Mouse (Mus musculus) lung, embryonic 15.5 days (tissue): Measurements from ENCODE around the gene St8sia6. TPM values are rescaled to one million over a fixed set of nuclear protein-coding genes. Genes with fewer than 3 reads are reported as not detected.

ENCODE experiments used
- ATAC-seq: fragments of 200-750 bp; cut with Nextera tagmentation; 2 replicates; pipeline ENCODE4 v1.8.0; 2017; ENCODE audit warnings: moderate number of reproducible peaks, borderline replicate concordance; ENCODE audit not compliant: low FRiP score, low TSS enrichment; ENCODE audit errors: extremely low read depth
- H3K27ac ChIP-seq: fragments of 300-500 bp; sonication (generic); 2 replicates; pipeline ENCODE4 v1.5.1; 2015; ENCODE audit warnings: moderate library complexity, mild to moderate bottlenecking, inconsistent platforms
- H3K27me3 ChIP-seq: fragments of 300-500 bp; sonication (generic); 2 replicates; pipeline ENCODE4 v1.6.1; 2015; ENCODE audit warnings: inconsistent platforms
- H3K36me3 ChIP-seq: fragments of 300-500 bp; sonication (generic); 2 replicates; pipeline ENCODE4 v1.6.1; 2015; ENCODE audit warnings: inconsistent platforms
- H3K4me1 ChIP-seq: fragments of 300-500 bp; sonication (generic); 2 replicates; pipeline ENCODE4 v1.6.1; 2015; ENCODE audit warnings: inconsistent platforms
- H3K4me2 ChIP-seq: fragments of 300-500 bp; sonication (generic); 2 replicates; pipeline ENCODE4 v1.6.1; 2015; ENCODE audit warnings: inconsistent platforms, mild to moderate bottlenecking, moderate library complexity
- H3K4me3 ChIP-seq: fragments of 300-500 bp; sonication (generic); 2 replicates; pipeline ENCODE4 v1.5.1; 2015; ENCODE audit warnings: mild to moderate bottlenecking, inconsistent platforms
- H3K9ac ChIP-seq: fragments of 300-500 bp; sonication (generic); 2 replicates; pipeline ENCODE4 v1.6.1; 2015; ENCODE audit warnings: inconsistent platforms
- H3K9me3 ChIP-seq: fragments of 300-500 bp; sonication (generic); 2 replicates; pipeline ENCODE4 v1.6.1; 2016; ENCODE audit warnings: inconsistent platforms
- WGBS: fragments of 180-500 bp; shearing (Covaris S2); methylation state at CpG from one replicate; pipeline ENCODE4 v1.1.7; 2015; 5-methylcytosine and 5-hydroxymethylcytosine counted together
- polyA plus RNA-seq: library from polyadenylated mRNA; unstranded; fragments of >200 nt; fragmentation: Nextera tagmentation; extraction: Ambion mirVana; gene quantifications from 2 replicates; pipeline ENCODE4 v1.2.1, GENCODE M21; 2015

St8sia6 gene
- 2.7 and 2.9 TPM in 2 replicates for polyA plus RNA-seq

GRCm38 (mm10) chr2:13793969-13794363 lies at the start of gene St8sia6:
Gene St8sia6, minus strand, starts transcription at chr2:13794064.
- H3K9ac ChIP-seq, result peak within 1 kb of the TSS; percentile 38
- H3K4me2 ChIP-seq, result peak within 1 kb of the TSS; percentile 99
- H3K4me1 ChIP-seq, result peaks cover 5% of the 10 kb centered on the region
- H3K9me3 ChIP-seq, result no peaks in the 10 kb centered on the region
- H3K27ac ChIP-seq, result no peak within 1 kb of the TSS
- H3K36me3 ChIP-seq, result no peaks in the 10 kb centered on the region
- peak within 1 kb of the TSS; percentile 51 for H3K4me3 ChIP-seq
- ATAC-seq, result no peak
- WGBS, result 53% methylated on average over 8 of the region's 8 CpGs
- H3K27me3 ChIP-seq, result peaks cover 31% of the 10 kb centered on the region

DNA sequence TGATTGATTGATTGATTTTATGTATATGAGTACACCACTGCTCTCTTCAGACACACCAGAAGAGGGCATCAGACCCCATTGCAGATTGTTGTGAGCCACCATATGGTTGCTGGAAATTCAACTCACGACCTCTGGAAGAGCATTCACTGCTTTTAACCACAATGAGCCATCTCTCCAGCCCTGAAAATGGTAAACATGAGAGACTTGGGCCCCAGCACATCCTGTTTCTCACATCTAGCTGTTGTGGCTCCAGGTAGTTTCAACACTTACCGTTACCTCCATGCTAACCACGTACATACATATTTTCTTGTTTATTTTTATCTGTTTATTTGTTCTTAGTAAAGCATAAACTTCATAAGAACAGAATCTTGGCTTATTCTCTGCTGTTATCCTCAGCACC lies 42.4 kb upstream of the St8sia6 start:
- Histone ChIP-seq H3K27me3 (no peaks in the 10 kb centered on the region), H3K4me3 (no peak overlapping the region), H3K4me2 (no peak overlapping the region), H3K9ac (no peak overlapping the region), H3K27ac (no peak overlapping the region), H3K36me3 (no peaks in the 10 kb centered on the region), H3K4me1 (no peaks in the 10 kb centered on the region), H3K9me3 (no peaks in the 10 kb centered on the region)
- 68% methylated on average over 3 of the region's 3 CpGs for WGBS
- ATAC-seq, result no peak

DNA sequence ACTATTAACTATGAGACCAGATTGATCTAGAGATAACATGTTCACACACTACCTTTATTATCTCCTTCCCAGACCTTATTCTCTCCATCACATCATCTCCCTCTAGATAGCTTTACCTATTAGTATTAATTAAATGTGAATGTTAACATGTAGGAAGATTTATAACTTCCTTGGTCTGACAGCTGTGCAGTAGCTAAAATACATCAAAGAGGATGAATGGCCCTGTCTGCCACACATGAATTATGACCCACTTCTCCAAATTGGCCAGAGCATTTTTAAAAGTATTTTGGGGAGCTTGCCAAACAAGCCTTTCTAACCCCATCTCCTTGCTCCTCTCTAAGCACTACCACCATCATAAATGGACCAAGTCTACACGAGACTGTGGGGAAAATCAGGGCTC lies 41.1 kb upstream of the St8sia6 start:
- Histone ChIP-seq H3K4me3 (no peak overlapping the region), H3K27ac (no peak overlapping the region), H3K4me2 (no peak overlapping the region), H3K9me3 (no peaks in the 10 kb centered on the region), H3K9ac (no peak overlapping the region), H3K27me3 (no peaks in the 10 kb centered on the region), H3K36me3 (no peaks in the 10 kb centered on the region), H3K4me1 (no peaks in the 10 kb centered on the region)
- WGBS, result 38% methylated on average over 1 of the region's 1 CpGs
- ATAC-seq, result no peak

DNA sequence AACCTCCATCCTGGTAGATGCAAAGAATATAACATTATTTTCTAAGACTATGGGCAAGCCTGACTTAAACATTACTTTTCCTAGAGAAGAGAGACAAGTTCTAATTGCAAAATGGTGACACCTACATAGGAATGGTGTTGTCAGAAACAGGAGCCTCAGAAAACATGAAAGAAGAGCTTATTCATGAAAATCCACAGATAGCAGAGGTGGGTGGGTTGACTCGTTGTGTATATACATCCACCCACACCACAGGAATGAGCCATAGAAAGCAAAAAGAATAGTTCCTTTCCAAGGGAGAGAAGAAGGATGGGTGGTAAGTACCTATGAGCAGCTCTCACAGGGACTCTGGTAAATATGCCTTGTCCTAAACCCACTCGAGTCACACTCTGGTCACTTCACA lies 22.8 kb upstream of the St8sia6 start:
- H3K36me3 ChIP-seq, result no peaks in the 10 kb centered on the region
- WGBS, result 65% methylated on average over 2 of the region's 2 CpGs
- H3K4me3 ChIP-seq, result no peak overlapping the region
- H3K9ac ChIP-seq, result no peak overlapping the region
- no peaks in the 10 kb centered on the region for H3K4me1 ChIP-seq
- H3K9me3 ChIP-seq, result no peaks in the 10 kb centered on the region
- no peak for ATAC-seq
- H3K27ac ChIP-seq, result no peak overlapping the region
- no peak overlapping the region for H3K4me2 ChIP-seq
- no peaks in the 10 kb centered on the region for H3K27me3 ChIP-seq

DNA sequence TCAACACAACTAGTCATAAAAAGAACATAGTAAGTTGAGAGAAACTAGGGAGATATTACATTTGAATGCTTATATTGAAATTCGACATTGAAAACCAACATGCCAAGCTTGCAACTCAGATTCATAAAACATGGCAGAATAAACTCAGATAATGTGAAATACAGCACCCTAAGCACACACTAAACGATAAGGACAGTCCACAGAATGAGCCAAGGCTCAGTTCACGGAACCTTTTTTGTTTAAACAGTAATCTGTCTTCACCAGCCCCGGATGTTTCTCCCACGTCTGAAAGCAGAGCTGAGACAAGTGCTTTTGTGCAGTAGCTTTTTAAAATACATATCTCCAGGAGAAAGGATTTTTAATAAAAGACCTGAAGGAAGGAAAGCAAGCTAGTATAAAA lies 14.7 kb upstream of the St8sia6 start:
- no peak for ATAC-seq
- no peaks in the 10 kb centered on the region for H3K9me3 ChIP-seq
- H3K9ac ChIP-seq, result no peak overlapping the region
- no peaks in the 10 kb centered on the region for H3K4me1 ChIP-seq
- H3K4me3 ChIP-seq, result no peak overlapping the region
- H3K36me3 ChIP-seq, result no peaks in the 10 kb centered on the region
- WGBS, result 18% methylated on average over 5 of the region's 5 CpGs
- no peaks in the 10 kb centered on the region for H3K27me3 ChIP-seq
- no peak overlapping the region for H3K4me2 ChIP-seq
- no peak overlapping the region for H3K27ac ChIP-seq

GRCm38 (mm10) chr2:13808008-13808407 lies 14.1 kb upstream of the St8sia6 start:
- Histone ChIP-seq H3K27me3 (no peaks in the 10 kb centered on the region), H3K9me3 (no peaks in the 10 kb centered on the region), H3K4me2 (no peak overlapping the region), H3K4me3 (no peak overlapping the region), H3K36me3 (no peaks in the 10 kb centered on the region), H3K4me1 (no peaks in the 10 kb centered on the region), H3K27ac (no peak overlapping the region), H3K9ac (no peak overlapping the region)
- WGBS, result 31% methylated on average over 4 of the region's 4 CpGs
- ATAC-seq, result no peak

DNA sequence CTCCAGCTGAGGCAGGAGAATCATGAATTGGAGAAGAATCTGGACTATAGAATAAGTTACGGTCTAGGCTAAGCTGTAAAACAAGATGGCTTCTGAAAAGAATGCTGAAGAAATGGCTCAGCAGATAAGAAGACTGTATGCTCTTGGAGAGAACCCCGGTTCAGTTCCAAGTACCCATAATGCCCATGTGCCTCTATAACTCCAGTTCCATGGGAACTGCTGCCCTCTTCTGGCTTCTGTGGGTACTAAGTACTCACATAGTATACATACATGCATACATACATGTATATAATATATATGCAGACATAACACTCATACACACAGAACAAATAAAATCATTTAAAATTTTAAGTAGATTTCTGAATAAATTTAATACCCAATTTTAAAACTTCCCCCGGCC lies 12.3 kb upstream of the St8sia6 start:
- Histone ChIP-seq H3K36me3 (no peaks in the 10 kb centered on the region), H3K9me3 (no peaks in the 10 kb centered on the region), H3K4me1 (no peaks in the 10 kb centered on the region), H3K4me3 (no peak overlapping the region), H3K4me2 (no peak overlapping the region), H3K27me3 (no peaks in the 10 kb centered on the region), H3K9ac (no peak overlapping the region), H3K27ac (no peak overlapping the region)
- ATAC-seq, result no peak
- 87% methylated on average over 3 of the region's 3 CpGs for WGBS

DNA sequence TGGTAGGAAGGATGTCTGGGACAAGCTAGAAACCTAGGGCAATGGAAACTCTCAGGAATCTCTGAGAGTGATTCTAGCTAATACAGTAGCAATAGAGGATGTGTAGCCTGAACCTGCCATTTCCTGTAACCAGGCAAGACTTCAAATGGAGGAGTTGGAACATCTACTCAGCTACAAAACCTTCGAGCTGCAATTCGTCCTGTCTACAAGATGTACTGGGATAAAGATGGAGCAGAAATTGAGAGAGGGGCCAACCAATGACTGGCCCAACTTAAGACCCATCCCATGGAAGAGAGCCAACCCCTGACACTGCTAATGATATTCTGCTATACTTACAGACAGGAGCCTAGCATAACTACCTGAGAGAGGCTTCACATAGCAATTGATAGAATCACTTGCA lies 6.8 kb upstream of the St8sia6 start:
- ATAC-seq, result no peak
- Histone ChIP-seq H3K9me3 (no peaks in the 10 kb centered on the region), H3K9ac (no peak overlapping the region), H3K27ac (no peak overlapping the region), H3K36me3 (no peaks in the 10 kb centered on the region), H3K4me2 (no peak overlapping the region), H3K27me3 (no peaks in the 10 kb centered on the region), H3K4me3 (no peak overlapping the region), H3K4me1 (no peaks in the 10 kb centered on the region)
- 78% methylated on average over 2 of the region's 2 CpGs for WGBS

- Histone ChIP-seq H3K9ac (no peak overlapping the region), H3K36me3 (no peaks in the 10 kb centered on the region), H3K4me2 (peak overlapping the region; percentile 99; the same call in 1 of the 2 replicates), H3K27me3 (peaks cover 31% of the 10 kb centered on the region), H3K4me3 (no peak overlapping the region), H3K27ac (no peak overlapping the region), H3K9me3 (no peaks in the 10 kb centered on the region), H3K4me1 (peaks cover 5% of the 10 kb centered on the region)
- WGBS, result 79% methylated on average over 8 of the region's 8 CpGs
- ATAC-seq, result no peak
Observed at GRCm38 (mm10) chr2:13794446-13794845, 582 bp upstream of the St8sia6 start.

DNA sequence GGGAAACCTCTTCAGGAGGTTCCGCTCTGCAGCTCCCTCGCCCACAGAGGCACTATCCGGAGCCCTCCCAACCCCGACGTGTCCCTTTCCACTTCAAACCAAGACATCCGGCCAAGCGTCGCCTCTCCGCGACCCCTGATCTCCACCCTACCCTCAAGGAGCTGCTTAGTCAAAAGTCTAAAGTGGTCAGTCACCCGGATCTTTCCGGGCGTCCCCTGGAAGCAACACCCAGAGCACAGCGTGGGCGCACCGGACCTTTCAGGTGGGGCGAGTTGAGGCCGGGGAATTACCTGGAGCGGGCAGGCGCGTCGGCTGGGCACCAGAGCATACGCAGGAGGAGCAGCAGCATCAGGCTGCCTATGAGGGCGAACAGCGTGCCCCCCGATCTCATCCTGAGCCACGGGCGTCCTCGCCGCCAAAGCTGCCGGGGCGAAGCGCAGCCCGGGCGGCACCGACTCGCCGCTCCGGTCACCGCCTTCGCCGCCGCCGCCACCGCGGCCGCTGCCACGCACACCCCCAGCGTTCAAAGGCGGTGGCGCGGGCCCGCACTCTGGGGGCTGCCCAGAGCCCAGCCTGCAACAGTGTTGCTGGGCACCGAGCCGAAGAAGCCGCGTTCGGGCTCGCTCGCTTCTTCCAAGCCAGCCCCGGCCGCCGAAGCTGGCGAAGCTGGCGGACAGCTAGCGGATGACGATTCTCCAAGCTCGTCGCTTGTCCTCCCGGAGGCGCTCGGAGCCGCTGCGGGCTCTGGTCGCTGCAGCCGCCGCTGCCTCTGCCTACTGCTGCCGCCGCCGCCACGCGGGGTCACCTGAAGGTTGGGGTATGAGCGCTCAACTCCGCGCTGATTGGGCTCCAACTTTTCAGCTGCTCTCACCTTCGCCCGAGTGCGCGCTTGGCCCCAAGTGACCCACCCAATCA lies 553 bp downstream of the St8sia6 start:
- H3K4me3 ChIP-seq, result peak overlapping the region; percentile 51
- H3K36me3 ChIP-seq, result no peaks in the 10 kb centered on the region
- WGBS, result under 1% methylated on average over 89 of the region's 89 CpGs
- peak overlapping the region; percentile 99 for H3K4me2 ChIP-seq
- H3K9me3 ChIP-seq, result no peaks in the 10 kb centered on the region
- no peak overlapping the region for H3K27ac ChIP-seq
- H3K9ac ChIP-seq, result peak overlapping the region; percentile 38
- peak; percentile 81 for ATAC-seq
- peaks cover 5% of the 10 kb centered on the region for H3K4me1 ChIP-seq
- peaks cover 31% of the 10 kb centered on the region for H3K27me3 ChIP-seq

DNA sequence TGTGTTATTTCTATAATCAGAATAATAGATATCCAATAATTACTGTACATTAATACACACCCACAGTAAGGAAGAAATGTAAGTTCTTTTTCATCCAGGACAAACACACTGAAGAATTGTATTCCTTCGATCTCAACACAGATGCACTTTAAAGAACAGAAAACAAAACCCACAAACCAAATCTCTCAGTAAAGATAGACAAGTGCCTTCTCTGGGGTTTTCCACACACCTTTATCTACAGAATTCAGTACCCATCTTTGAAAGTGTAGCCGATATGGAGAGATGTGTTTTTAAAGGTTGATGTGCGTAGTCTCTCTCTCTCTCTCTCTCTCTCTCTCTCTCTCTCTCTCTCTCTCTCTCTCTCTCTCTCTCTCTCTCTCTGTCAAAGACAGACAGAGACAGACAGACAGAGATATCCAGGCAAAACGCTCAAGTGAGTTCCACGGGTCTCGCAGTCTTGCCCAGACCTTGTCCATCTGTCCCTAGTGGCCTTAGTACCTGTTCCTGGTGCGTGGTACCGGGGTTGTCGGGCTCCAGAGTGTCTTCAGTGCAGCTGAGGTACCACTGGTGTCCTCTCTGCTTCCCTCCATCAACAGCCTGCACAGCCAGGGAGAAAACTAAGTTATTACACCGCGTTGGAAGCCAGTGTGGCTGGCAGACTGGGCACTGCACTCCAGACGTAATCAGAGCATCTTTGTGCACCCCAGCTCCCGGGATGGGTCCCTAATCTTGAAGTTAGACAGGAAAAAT lies 1.4 kb downstream of the St8sia6 start:
- Histone ChIP-seq H3K27me3 (peaks cover 31% of the 10 kb centered on the region), H3K9ac (no peak overlapping the region; the same call in 1 of the 2 replicates), H3K9me3 (no peaks in the 10 kb centered on the region), H3K4me3 (peak overlapping the region; percentile 51), H3K27ac (no peak overlapping the region), H3K4me1 (peaks cover 5% of the 10 kb centered on the region), H3K4me2 (peak overlapping the region; percentile 99), H3K36me3 (no peaks in the 10 kb centered on the region)
- 43% methylated on average over 13 of the region's 13 CpGs for WGBS
- no peak for ATAC-seq

DNA sequence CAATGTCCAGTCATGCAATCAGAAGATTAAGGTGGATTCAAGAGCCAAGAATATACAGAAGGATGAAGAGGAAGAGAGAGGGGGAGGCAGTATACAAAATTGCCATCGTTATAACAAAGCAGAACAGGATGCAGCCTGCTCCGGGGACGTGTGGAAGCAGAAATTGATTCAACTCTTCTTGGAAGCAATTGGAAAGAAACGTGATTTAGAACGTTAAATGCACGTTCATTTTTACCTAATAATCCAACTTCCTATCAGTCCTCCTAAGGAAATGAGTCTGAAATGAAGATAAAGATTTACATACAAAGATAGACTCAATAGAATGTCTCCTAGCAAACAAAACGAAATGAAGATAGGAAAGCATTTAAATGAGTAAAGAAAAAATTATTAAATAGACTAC lies 2.3 kb downstream of the St8sia6 start:
- Histone ChIP-seq H3K4me3 (no peak overlapping the region), H3K9me3 (no peaks in the 10 kb centered on the region), H3K27me3 (peaks cover 31% of the 10 kb centered on the region), H3K4me1 (peaks cover 5% of the 10 kb centered on the region), H3K36me3 (no peaks in the 10 kb centered on the region), H3K27ac (no peak overlapping the region), H3K9ac (no peak overlapping the region), H3K4me2 (no peak overlapping the region)
- 65% methylated on average over 7 of the region's 7 CpGs for WGBS
- ATAC-seq, result no peak
